Mouse (Mus musculus) small intestine, adult 2 months (tissue): ENCODE data around the gene Plekhg5.

Source experiments
- CTCF ChIP-seq: fragments of 200-500 bp; IDR thresholded peaks from 2 replicates; pipeline ENCODE4 v1.5.1; 2012; ENCODE audit warnings: low read depth, mild to moderate bottlenecking, control low read depth, inconsistent platforms, low read length, moderate library complexity, mixed read lengths; ENCODE audit not compliant: insufficient replicate concordance, insufficient read length; ENCODE audit errors: extremely low read depth
- POLR2A ChIP-seq: fragments of 200-500 bp; IDR thresholded peaks from 2 replicates; pipeline ENCODE4 v1.6.1; 2012; ENCODE audit warnings: low read depth, mild to moderate bottlenecking, control low read depth, inconsistent platforms, low read length, moderate library complexity

GRCm38 (mm10) chr4:152110689-152111088 lies 38.4 kb downstream of the Plekhg5 start:
- no peak for TF ChIP-seq CTCF
- no peak for TF ChIP-seq POLR2A
